Mouse (Mus musculus) forebrain, postnatal 0 days (tissue): Measurements from ENCODE around the gene Sars2. TPM values are rescaled to one million over a fixed set of nuclear protein-coding genes. Genes with fewer than 3 reads are reported as not detected.
A peak's percentile ranks its signal among the peaks of the same experiment; 100 is the strongest.

Source experiments
- ATAC-seq: fragments of 200-750 bp; cut with Nextera tagmentation; 2 replicates; pipeline ENCODE4 v1.8.0; 2017; ENCODE audit warnings: mild to moderate bottlenecking, moderate library complexity
- DNase-seq: peaks from one replicate; pipeline ENCODE4 v3.0.0-alpha.2; 2015
- H3K27ac ChIP-seq: fragments of 300-500 bp; sonication (generic); 2 replicates; pipeline ENCODE4 v1.5.1; 2014; ENCODE audit warnings: low read depth, mild to moderate bottlenecking, antibody characterized with exemption, low read length, moderate library complexity, mixed read lengths
- H3K27me3 ChIP-seq: fragments of 300-500 bp; sonication (generic); 2 replicates; pipeline ENCODE4 v1.6.1; 2014; ENCODE audit warnings: mild to moderate bottlenecking, low read length, mixed read lengths; ENCODE audit not compliant: insufficient read depth
- H3K36me3 ChIP-seq: fragments of 300-500 bp; sonication (generic); 2 replicates; pipeline ENCODE4 v1.6.1; 2014; ENCODE audit warnings: mild to moderate bottlenecking, moderate library complexity; ENCODE audit not compliant: insufficient read depth
- H3K4me1 ChIP-seq: fragments of 300-500 bp; sonication (generic); 2 replicates; pipeline ENCODE4 v1.6.1; 2014; ENCODE audit warnings: antibody characterized with exemption; ENCODE audit not compliant: insufficient read depth
- H3K4me2 ChIP-seq: fragments of 300-500 bp; sonication (generic); 2 replicates; pipeline ENCODE4 v1.6.1; 2014; ENCODE audit warnings: low read depth, mild to moderate bottlenecking, moderate library complexity
- H3K4me3 ChIP-seq: fragments of 300-500 bp; sonication (generic); 2 replicates; pipeline ENCODE4 v1.5.1; 2014; ENCODE audit warnings: low read depth, low read length, mixed read lengths
- H3K9ac ChIP-seq: fragments of 300-500 bp; sonication (generic); 2 replicates; pipeline ENCODE4 v1.6.1; 2014; ENCODE audit warnings: mild to moderate bottlenecking
- H3K9me3 ChIP-seq: fragments of 300-500 bp; sonication (generic); 2 replicates; pipeline ENCODE4 v1.6.1; 2016; ENCODE audit warnings: low read length
- CTCF ChIP-seq: sonication (generic); IDR thresholded peaks from 2 replicates; pipeline ENCODE4 v1.5.1; 2016; ENCODE audit warnings: antibody characterized with exemption, control low read depth, low read depth
- WGBS: fragments of 180-500 bp; shearing (Covaris S2); extraction: QIAGEN DNeasy Blood & Tissue Kit; methylation state at CpG from one replicate; pipeline ENCODE4 v1.1.7; 2014; 5-methylcytosine and 5-hydroxymethylcytosine counted together
- polyA plus RNA-seq: library from polyadenylated mRNA; unstranded; fragments of >200 nt; fragmentation: Nextera tagmentation; extraction: Ambion mirVana; gene quantifications from 2 replicates; pipeline ENCODE4 v1.2.1, GENCODE M21; 2015
- total RNA-seq: library from RNA; depleted of rRNA; stranded (reverse); fragments of >200 nt; gene quantifications from 2 replicates; pipeline ENCODE4 v1.2.3, GENCODE M21; 2014

The Sars2 gene
- total and polyA plus RNA-seq, 2 experiments from 2014 or later, result 15.1 to 16.1 TPM

GRCm38 (mm10) chr7:28787884-28788283, 46.1 kb downstream of the Sars2 start:
- no peak for TF ChIP-seq CTCF
- Histone ChIP-seq H3K36me3 (peaks cover 28% of the 10 kb centered on the region), H3K4me3 (no peak overlapping the region), H3K4me1 (no peaks in the 10 kb centered on the region), H3K9ac (no peak overlapping the region), H3K4me2 (no peak overlapping the region), H3K27ac (no peak overlapping the region), H3K9me3 (no peaks in the 10 kb centered on the region), H3K27me3 (no peaks in the 10 kb centered on the region)
- DNase-seq, result no peak
- no peak for ATAC-seq
- 96% methylated on average over 9 of the region's 9 CpGs for WGBS

DNA sequence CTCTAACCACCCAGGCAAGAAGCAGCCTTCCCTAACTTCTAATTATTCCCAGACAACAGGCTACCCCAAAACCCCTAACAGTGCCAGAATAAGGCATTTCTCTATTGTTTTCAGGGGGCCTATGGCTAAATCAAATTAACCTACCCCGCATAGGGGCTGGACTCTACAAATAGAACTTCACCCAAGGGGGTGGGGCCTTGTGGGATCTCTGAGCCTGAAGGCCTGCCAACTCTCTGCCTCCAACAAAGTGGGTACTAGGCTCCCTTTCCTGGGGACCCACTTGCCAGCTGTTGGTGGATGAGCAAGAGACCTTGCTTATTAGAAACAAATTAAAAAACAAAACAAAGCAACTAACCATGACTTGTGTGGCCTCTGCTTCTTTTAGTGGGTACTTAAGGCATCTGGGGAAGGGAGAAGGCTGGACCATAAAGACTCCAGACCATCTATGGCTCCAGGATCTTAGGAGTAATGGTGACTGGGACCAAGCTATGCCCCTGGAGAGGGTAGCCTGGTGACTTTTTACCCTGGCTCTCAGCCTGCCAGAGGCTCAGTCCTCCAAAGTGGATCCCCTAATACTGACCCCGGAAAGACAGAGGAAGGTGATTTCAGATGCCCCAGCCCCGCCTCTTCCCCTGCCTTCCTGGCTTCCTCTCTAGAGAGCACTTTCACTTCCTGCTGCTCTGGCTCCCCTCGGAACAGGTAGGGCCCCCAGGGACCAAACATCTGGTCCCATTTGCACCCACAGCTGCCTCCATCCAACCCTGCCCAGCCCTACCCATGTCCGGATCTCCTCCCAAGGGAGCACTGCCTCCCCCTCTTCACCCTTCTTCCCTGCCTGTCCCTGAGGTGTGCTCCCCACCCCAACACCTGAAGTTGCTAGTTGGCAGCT, 46.8 kb downstream of the Sars2 start, which contains the start of gene Rinl:
Gene Rinl, plus strand, starts transcription at position 663 of the 889 bp plus-strand sequence.
- Histone ChIP-seq H3K4me1 (no peaks in the 10 kb centered on the region), H3K9ac (no peak within 1 kb of the TSS), H3K9me3 (no peaks in the 10 kb centered on the region), H3K4me3 (no peak within 1 kb of the TSS), H3K4me2 (no peak within 1 kb of the TSS), H3K27me3 (no peaks in the 10 kb centered on the region), H3K36me3 (peaks cover 21% of the 10 kb centered on the region), H3K27ac (no peak within 1 kb of the TSS)
- ATAC-seq (no peak), DNase-seq (no peak)
- no peak for TF ChIP-seq CTCF
- 84% methylated on average over 5 of the region's 5 CpGs for WGBS

- H3K9me3 ChIP-seq, result no peaks in the 10 kb centered on the region
- H3K27ac ChIP-seq, result no peak overlapping the region
- H3K4me1 ChIP-seq, result no peaks in the 10 kb centered on the region
- H3K27me3 ChIP-seq, result no peaks in the 10 kb centered on the region
- ATAC-seq (no peak), DNase-seq (no peak)
- no peak for TF ChIP-seq CTCF
- H3K36me3 ChIP-seq, result peaks cover 14% of the 10 kb centered on the region
- WGBS, result 90% methylated on average over 3 of the region's 3 CpGs
- H3K9ac ChIP-seq, result no peak overlapping the region
- H3K4me2 ChIP-seq, result no peak overlapping the region
- no peak overlapping the region for H3K4me3 ChIP-seq
These were observed 47.4 kb downstream of the Sars2 start for GRCm38 (mm10) chr7:28789235-28789634.

- Histone ChIP-seq H3K4me1 (no peaks in the 10 kb centered on the region), H3K27me3 (no peaks in the 10 kb centered on the region), H3K9ac (no peak overlapping the region), H3K27ac (no peak overlapping the region), H3K36me3 (peaks cover 9% of the 10 kb centered on the region; the same call in 1 of the 2 replicates), H3K4me3 (no peak overlapping the region), H3K9me3 (no peaks in the 10 kb centered on the region), H3K4me2 (no peak overlapping the region)
- TF ChIP-seq CTCF, result peak; percentile 40
- DNase-seq, result no peak
- no peak for ATAC-seq
- WGBS, result 52% methylated on average over 8 of the region's 8 CpGs
These were observed 48.4 kb downstream of the Sars2 start for GRCm38 (mm10) chr7:28790066-28790806.

GRCm38 (mm10) chr7:28791706-28792105, 49.9 kb downstream of the Sars2 start:
- no peak for ATAC-seq
- no peaks in the 10 kb centered on the region for H3K9me3 ChIP-seq
- no peaks in the 10 kb centered on the region; the same call in 1 of the 2 replicates for H3K4me1 ChIP-seq
- H3K27me3 ChIP-seq, result no peaks in the 10 kb centered on the region
- H3K4me2 ChIP-seq, result no peak overlapping the region
- H3K9ac ChIP-seq, result no peak overlapping the region
- no peak overlapping the region for H3K27ac ChIP-seq
- DNase-seq, result no peak
- H3K36me3 ChIP-seq, result no peaks in the 10 kb centered on the region; the same call in 1 of the 2 replicates
- TF ChIP-seq CTCF, result no peak
- H3K4me3 ChIP-seq, result no peak overlapping the region

DNA sequence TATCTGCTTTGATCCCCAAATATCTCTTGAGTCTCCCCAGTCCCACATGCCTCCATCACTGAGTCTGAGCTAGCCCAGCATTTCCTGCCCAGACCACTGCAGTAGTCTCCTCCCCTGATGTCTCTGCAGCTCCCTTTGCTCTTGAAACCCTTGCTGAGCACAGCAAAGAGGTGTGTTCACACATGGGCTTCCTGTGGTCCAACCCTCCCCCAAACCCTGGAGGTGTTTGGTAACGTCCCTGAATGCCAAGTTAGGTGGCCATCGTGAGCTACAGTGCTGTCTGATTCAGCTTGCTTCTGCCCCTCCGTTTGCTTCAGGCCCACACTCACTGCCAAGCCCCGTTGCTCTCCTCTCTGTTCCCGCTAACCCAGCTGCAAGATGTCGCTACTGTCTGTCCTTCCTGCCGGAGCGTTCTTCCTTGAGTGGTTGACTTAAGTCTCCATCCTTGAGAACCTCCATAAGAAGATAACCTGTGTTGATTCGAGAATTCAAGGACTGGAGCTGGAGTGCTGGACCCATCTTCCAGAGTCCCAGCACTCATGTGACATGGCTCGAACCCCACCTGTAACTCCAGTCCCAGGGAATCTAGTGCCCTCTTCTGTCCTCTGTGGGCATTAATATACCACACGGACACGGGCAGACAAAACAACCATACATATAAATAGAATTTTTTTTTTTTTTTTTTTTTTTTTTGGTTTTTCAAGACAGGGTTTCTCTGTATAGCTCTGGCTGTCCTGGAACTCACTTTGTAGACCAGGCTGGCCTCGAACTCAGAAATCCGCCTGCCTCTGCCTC, 50.8 kb downstream of the Sars2 start:
- no peak for TF ChIP-seq CTCF
- no peak overlapping the region for H3K9ac ChIP-seq
- no peak for DNase-seq
- no peak overlapping the region for H3K4me3 ChIP-seq
- H3K4me2 ChIP-seq, result no peak overlapping the region
- no peaks in the 10 kb centered on the region; the same call in 1 of the 2 replicates for H3K36me3 ChIP-seq
- no peaks in the 10 kb centered on the region for H3K9me3 ChIP-seq
- H3K27me3 ChIP-seq, result no peaks in the 10 kb centered on the region
- H3K4me1 ChIP-seq, result no peaks in the 10 kb centered on the region; the same call in 1 of the 2 replicates
- WGBS, result 86% methylated on average over 13 of the region's 14 CpGs
- H3K27ac ChIP-seq, result no peak overlapping the region
- no peak for ATAC-seq
